Mouse (Mus musculus) adrenal gland, postnatal 10 days (tissue): ENCODE measurements around the gene Olfr299. TPM values are rescaled to one million over a fixed set of nuclear protein-coding genes. Genes with fewer than 3 reads are reported as not detected.

Experiments used
- DNase-seq: peaks from one replicate; pipeline ENCODE4 v3.0.0; 2021; ENCODE audit warnings: mixed read lengths
- long read RNA-seq, 2 experiments: library from polyadenylated mRNA; stranded (forward); transcript quantifications; one replicate each; pipeline ENCODE4 v2.0.0; 2021
- total RNA-seq, 2 experiments: library from RNA; stranded (reverse); gene quantifications; 2 replicates each; pipeline ENCODE4 v1.2.3; 2021

Gene Olfr299
- not detected for total RNA-seq
- long read RNA-seq, experiment 1, result 0 reads
- long read RNA-seq, experiment 2, result 0 reads

- DNase-seq, result no peak
Observed at GRCm38 (mm10) chr7:86459621-86460020, at the start of gene Olfr299. Gene Olfr299, plus strand, starts transcription at chr7:86459921.

GRCm38 (mm10) chr7:86492384-86492783 lies 32.7 kb downstream of the Olfr299 start, which contains the start of gene Olfr298:
Gene Olfr298, minus strand, starts transcription at chr7:86492484.
- DNase-seq, result no peak

Other genes starting within 250 kb of the Olfr299 start
- gene Vmn2r76, start 213.6 kb upstream of the Olfr299 start, total RNA-seq, result not detected
- not detected for gene Olfr310, start 182.7 kb upstream of the Olfr299 start, total RNA-seq
- gene Olfr309, start 146.2 kb upstream of the Olfr299 start, total RNA-seq, result not detected
- gene Olfr308, start 134.3 kb upstream of the Olfr299 start, total RNA-seq, result not detected
- not detected for gene Olfr307, start 122.3 kb upstream of the Olfr299 start, total RNA-seq
- gene Olfr305, start 93.0 kb upstream of the Olfr299 start, total RNA-seq, result not detected
- not detected for gene Olfr304, start 73.3 kb upstream of the Olfr299 start, total RNA-seq
- not detected for gene Olfr303, start 62.1 kb upstream of the Olfr299 start, total RNA-seq
- gene Olfr301, start 56.1 kb upstream of the Olfr299 start, total RNA-seq, result not detected
- gene Olfr298, start 32.6 kb downstream of the Olfr299 start, total RNA-seq, result not detected
- gene Olfr297, start 60.0 kb downstream of the Olfr299 start, total RNA-seq, result not detected
- not detected for gene Olfr295, start 123.9 kb downstream of the Olfr299 start, total RNA-seq
- not detected for gene Olfr294, start 156.7 kb downstream of the Olfr299 start, total RNA-seq
- gene Olfr293, start 189.1 kb downstream of the Olfr299 start, total RNA-seq, result not detected
- not detected for gene Olfr292, start 228.4 kb downstream of the Olfr299 start, total RNA-seq